Mouse (Mus musculus): Measurements from ENCODE around the gene Irgm1. TPM values are rescaled to one million over a fixed set of nuclear protein-coding genes. Genes with fewer than 3 reads are reported as not detected.
"Not testable (repeated sequence)": the region's sequence is repeated elsewhere in the genome, so short reads cannot be mapped to it uniquely, and the experiment has no call there.

Gene Irgm1
- total and polyA plus RNA-seq, 3 experiments = 6.3 to 22.3 (median 19.8) TPM

DNA sequence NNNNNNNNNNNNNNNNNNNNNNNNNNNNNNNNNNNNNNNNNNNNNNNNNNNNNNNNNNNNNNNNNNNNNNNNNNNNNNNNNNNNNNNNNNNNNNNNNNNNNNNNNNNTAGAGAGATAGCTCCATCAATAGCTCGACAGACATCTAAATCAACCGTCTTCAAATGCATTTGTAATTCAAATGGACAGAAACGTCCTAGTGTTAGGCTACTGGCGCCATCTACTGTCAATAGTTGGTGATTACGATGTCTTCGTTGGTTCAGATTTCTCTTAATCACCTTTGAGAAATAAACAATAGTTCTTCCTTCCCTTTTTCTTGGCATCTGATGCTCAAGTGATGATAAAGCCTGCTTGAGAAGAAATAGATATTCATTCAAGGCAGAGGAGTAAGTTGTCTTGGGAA, 12.5 kb downstream of the Irgm1 start:
- no peak for DNase-seq

DNA sequence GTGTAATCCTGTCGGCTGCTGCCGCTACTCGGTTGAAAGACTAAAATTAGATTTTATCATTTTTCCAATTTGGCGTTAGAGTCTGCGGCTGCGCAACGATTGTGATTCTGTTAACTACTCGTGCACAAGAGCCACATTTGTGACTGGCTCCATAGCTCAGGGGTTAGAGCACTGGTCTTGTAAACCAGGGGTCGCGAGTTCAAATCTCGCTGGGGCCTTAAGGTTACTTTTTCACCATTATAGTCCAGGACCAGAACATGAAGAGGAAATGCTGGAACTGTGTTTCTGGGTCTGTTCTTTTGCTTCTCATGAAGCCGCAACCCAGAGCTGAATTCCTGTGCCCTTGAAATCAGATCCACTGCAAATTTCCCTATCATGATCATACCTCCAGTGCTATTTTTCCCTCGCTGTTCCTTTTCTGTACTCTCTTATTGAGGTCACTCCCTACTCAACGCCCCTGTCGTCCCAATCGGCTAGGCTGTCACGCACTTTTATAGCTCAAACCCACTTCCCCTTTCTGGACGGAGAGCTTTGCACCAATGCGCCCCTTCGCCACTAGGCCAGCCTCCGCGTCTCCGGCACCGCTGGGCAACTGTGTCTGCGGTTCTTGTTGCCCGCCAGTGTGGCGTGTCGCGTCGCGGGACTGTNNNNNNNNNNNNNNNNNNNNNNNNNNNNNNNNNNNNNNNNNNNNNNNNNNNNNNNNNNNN, 17.9 kb downstream of the Irgm1 start:
- DNase-seq = peak; percentile 93

DNA sequence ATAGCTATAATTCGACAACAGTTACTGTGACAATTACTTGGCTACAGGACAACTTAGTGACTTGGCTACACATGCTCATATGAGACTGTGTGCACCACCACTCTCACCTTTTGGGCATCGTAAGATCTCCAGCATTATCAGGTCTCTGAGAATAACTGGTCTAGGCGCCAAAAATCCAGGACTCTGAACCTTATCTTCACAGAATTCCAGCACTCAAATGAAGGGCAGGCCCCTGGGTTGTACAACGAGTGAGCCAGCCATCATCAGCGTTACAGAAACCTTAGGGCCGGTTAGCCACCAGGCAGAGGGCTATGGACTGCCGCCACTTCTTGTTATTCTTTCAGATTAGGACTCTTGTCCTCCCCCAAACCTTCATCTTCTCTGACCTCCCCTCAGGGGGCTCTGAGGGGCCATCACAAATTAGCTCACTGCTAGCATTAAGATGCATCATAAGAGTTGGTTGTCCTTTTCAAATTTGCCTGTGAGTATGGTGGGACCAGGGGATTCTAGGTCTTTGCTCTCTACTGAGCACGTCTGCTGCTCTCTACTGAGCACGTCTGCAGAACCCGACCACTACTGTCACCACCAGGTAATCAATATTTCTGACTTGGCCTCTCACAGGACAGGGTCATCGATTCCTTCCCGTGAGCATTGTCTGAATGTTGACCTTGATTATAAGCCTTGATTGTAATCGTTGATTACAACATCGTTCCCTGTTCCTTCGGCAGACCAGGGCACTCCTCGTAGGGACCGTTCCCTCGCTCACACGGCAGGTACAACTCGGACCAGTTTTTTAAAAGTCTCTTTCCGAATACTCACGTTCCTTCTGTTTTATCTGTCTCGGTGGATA, 18.6 kb downstream of the Irgm1 start:
- DNase-seq = peak; percentile 37

GRCm38 (mm10) chr11:48852190-48852589, 19.3 kb downstream of the Irgm1 start:
- peak; percentile 69 for DNase-seq

GRCm38 (mm10) chr11:48851270-48851995, 20.1 kb downstream of the Irgm1 start:
- no peak for DNase-seq

GRCm38 (mm10) chr11:48850240-48850639, 21.2 kb downstream of the Irgm1 start:
- no peak for DNase-seq

DNA sequence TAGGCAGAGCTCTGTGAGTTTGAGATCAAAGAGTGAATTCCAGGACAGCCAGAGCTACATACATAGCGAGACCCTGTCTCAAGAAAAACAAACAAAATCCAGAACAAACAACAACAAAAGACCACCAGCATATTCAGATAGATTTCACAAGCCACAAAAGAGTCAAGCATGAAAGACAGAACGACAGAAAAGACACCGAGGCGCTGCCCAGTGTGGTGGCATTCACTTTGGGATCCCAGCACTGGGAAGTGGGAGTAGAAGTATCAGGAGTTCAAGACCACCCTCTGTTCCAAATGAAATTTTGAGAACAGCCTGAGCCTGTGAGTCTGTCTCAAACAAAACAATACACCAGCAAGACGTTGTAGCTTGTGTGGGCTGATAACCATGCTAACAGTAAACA, 24.6 kb downstream of the Irgm1 start:
- DNase-seq = no peak

DNA sequence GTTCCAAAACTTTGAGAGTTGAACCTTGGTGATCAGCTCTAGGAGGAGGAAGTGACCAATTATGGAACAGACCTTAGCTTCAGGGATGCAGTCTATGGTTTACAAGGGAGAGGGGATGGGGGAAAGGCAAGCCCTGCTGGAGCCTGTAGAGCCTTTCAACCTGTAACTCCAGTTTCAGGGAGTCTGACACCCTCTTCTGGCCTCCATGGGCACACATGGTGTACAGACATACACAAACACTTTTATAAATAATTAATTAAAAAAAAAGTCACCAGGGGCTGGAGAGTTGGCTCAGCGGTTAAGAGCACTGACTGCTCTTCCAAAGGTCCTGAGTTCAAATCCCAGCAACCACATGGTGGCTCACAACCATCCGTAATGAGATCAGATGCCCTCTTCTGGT, 25.1 kb downstream of the Irgm1 start:
- DNase-seq = not testable (repeated sequence)

- no peak for DNase-seq
These were observed 26.2 kb downstream of the Irgm1 start for GRCm38 (mm10) chr11:48845244-48845815.

GRCm38 (mm10) chr11:48844309-48844708, 27.2 kb downstream of the Irgm1 start:
- peak; percentile 63 for DNase-seq

- no peak for DNase-seq
These were observed 28.3 kb downstream of the Irgm1 start for GRCm38 (mm10) chr11:48843202-48843601.

GRCm38 (mm10) chr11:48842378-48842792, 29.1 kb downstream of the Irgm1 start:
- DNase-seq = no peak

GRCm38 (mm10) chr11:48841213-48841612, 30.3 kb downstream of the Irgm1 start:
- no peak for DNase-seq

DNA sequence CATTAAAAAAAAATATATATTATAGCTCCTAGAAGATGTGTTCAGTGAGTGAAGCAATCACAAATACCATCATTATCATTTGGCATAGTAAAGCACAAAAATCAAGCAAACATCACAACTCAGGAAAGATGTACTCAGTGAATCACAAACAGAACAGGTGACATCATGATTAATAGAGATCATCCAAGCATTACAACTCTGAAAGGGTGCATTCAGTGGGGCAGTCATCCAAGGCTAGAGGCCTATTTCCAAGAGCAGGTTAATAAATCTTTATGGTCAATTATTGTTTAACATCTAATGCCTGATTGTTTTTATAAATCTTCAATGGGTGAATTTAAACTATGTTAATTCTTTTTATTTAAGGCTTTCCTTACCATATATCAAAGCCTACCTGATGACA, 30.7 kb downstream of the Irgm1 start:
- no peak for DNase-seq

GRCm38 (mm10) chr11:48838879-48839680, 32.4 kb downstream of the Irgm1 start:
- DNase-seq = no peak

- DNase-seq = no peak
These were observed 33.2 kb downstream of the Irgm1 start for GRCm38 (mm10) chr11:48838181-48838797.

GRCm38 (mm10) chr11:48837310-48838180, 33.9 kb downstream of the Irgm1 start:
- DNase-seq = peak; percentile 91

DNA sequence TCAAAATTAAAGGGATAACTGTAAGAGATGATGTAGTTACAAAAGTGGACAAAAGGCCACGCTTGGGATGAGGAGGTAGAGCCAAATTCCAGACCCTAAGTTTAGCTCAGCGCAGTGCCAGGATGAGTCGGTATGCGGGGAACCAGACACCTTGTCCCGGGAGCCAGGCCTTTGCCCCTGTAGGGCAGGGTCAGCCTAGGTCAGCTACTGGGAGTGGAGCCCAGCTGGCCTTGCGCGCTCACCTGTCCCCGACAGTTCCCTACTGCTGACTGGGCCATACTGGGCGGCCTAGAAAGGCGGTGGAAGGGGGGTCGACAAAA, 34.5 kb downstream of the Irgm1 start:
- DNase-seq = no peak

- no peak for DNase-seq
These were observed 35.6 kb downstream of the Irgm1 start for GRCm38 (mm10) chr11:48835923-48836322.
